Mouse (Mus musculus): ENCODE results near the gene Akap9.
A peak's percentile ranks its signal among the peaks of the same experiment; 100 is the strongest.
"Not testable (repeated sequence)": the region's sequence is repeated elsewhere in the genome, so short reads cannot be mapped to it uniquely, and the experiment has no call there.

The Akap9 gene

GRCm38 (mm10) chr5:4040922-4041321 lies 113.1 kb downstream of the Akap9 start:
- no peak for DNase-seq

- DNase-seq = no peak
Measured at GRCm38 (mm10) chr5:4060313-4060712, 132.5 kb downstream of the Akap9 start.

- no peak for DNase-seq
Measured at GRCm38 (mm10) chr5:4066476-4067115, 138.7 kb downstream of the Akap9 start.

- no peak for DNase-seq
Measured at GRCm38 (mm10) chr5:4067203-4067602, 139.3 kb downstream of the Akap9 start.

GRCm38 (mm10) chr5:4079086-4079485 lies 151.2 kb downstream of the Akap9 start:
- DNase-seq = no peak

GRCm38 (mm10) chr5:4080861-4081260 lies 153.0 kb downstream of the Akap9 start:
- DNase-seq = no peak

GRCm38 (mm10) chr5:4081513-4081912 lies 153.7 kb downstream of the Akap9 start:
- DNase-seq = no peak

GRCm38 (mm10) chr5:4084948-4085347 lies 157.1 kb downstream of the Akap9 start:
- no peak for DNase-seq

- no peak for DNase-seq
Measured at GRCm38 (mm10) chr5:4086309-4086708, 158.5 kb downstream of the Akap9 start.

- DNase-seq = no peak
Measured at GRCm38 (mm10) chr5:4088190-4088589, 160.3 kb downstream of the Akap9 start.

GRCm38 (mm10) chr5:4094471-4094870 lies 166.6 kb downstream of the Akap9 start:
- DNase-seq = no peak

- DNase-seq = no peak
Measured at GRCm38 (mm10) chr5:4101031-4101430, 173.2 kb downstream of the Akap9 start.

- DNase-seq = no peak
Measured at GRCm38 (mm10) chr5:4101770-4102169, 173.9 kb downstream of the Akap9 start.

GRCm38 (mm10) chr5:4103626-4104340 lies 175.9 kb downstream of the Akap9 start:
- peak in 1 of 2 experiments; percentile 32 for DNase-seq

GRCm38 (mm10) chr5:4104341-4105040 lies 176.6 kb downstream of the Akap9 start, which contains the start of gene Cyp51:
Gene Cyp51, minus strand, starts transcription at chr5:4104746.
- peak; percentile 90 to 91 for DNase-seq

- no peak for DNase-seq
Measured at GRCm38 (mm10) chr5:4105651-4106186, 177.9 kb downstream of the Akap9 start.

- DNase-seq = not testable (repeated sequence)
Measured at GRCm38 (mm10) chr5:4107056-4107455, 179.2 kb downstream of the Akap9 start.

GRCm38 (mm10) chr5:4112570-4113098 lies 184.8 kb downstream of the Akap9 start:
- no peak for DNase-seq
